In genomic region chr16:89550298-89550697, GRCm38 (mm10) we compare ENCODE assay signal across 36 mouse cellular contexts. TPM values are rescaled to one million over a fixed set of nuclear protein-coding genes. Genes with fewer than 3 reads are reported as not detected.
DNase-seq lines count a peak whose midpoint lies in the region; ATAC-seq and TF ChIP-seq lines count a peak whose summit lies in the region.
"Had no signal": no experiment of that assay in that cellular context is flagged by ENCODE, and none has a peak within 500 bp of the region (broad histone marks: within the 10 kb centered on the region; RNA-seq: fewer than 3 reads in every experiment).

No protein-coding gene starts in this region.

- H3K4me3 ChIP-seq in forebrain, embryonic 15.5 days = no peak overlapping the region
- no peak overlapping the region for H3K4me3 ChIP-seq in forebrain, embryonic 12.5 days (replicated peaks)
- no peak overlapping the region for H3K4me3 ChIP-seq in heart, postnatal 0 days (ENCODE audit: low read depth, low read length)
- no peak overlapping the region for H3K4me3 ChIP-seq in forebrain, postnatal 0 days (ENCODE audit: low read depth, low read length)
- H3K4me3 ChIP-seq: heart, embryonic 15.5 days; layer of hippocampus, adult 2 months; liver, embryonic 12.5 days; midbrain, embryonic 13.5 days had no signal

- DNase-seq in heart, postnatal 0 days (ENCODE audit: low spot score) = peak; percentile 78
- no peak for DNase-seq in heart, postnatal 25 days (ENCODE audit: low spot score)
- peak; percentile 66 for DNase-seq in brain, adult 2 months (ENCODE audit: low read depth, low spot score)
- DNase-seq in forebrain, postnatal 0 days = peak; percentile 43
- DNase-seq in cerebellum, adult 9-10 months = no peak
- DNase-seq: adrenal gland, postnatal 25 days; cerebellum, postnatal 25 days; gastrocnemius, postnatal 25 days; heart, adult 11 months; kidney, adult 2 months; kidney, postnatal 36 days; layer of hippocampus, postnatal 36 days; left cerebral cortex, postnatal 4 days; liver, postnatal 0 days; thymus, postnatal 14 days had no signal

- no peaks in the 10 kb centered on the region for H3K36me3 ChIP-seq in forebrain, embryonic 15.5 days
- no peaks in the 10 kb centered on the region for H3K36me3 ChIP-seq in forebrain, embryonic 12.5 days (replicated peaks)
- no peaks in the 10 kb centered on the region for H3K36me3 ChIP-seq in heart, postnatal 0 days (replicated peaks; ENCODE audit: control insufficient read depth, insufficient read depth, low read length)
- no peaks in the 10 kb centered on the region for H3K36me3 ChIP-seq in forebrain, postnatal 0 days (ENCODE audit: insufficient read depth)
- H3K36me3 ChIP-seq: heart, embryonic 15.5 days; liver, embryonic 12.5 days; midbrain, embryonic 13.5 days had no signal

- TF ChIP-seq CTCF in heart, postnatal 0 days (IDR thresholded peaks at IDR 0.05; ENCODE audit: low read depth) = no peak
- no peak for TF ChIP-seq CTCF in forebrain, postnatal 0 days (IDR thresholded peaks at IDR 0.05; ENCODE audit: low read depth)

- H3K27ac ChIP-seq in forebrain, embryonic 15.5 days (replicated peaks) = no peak overlapping the region
- H3K27ac ChIP-seq in forebrain, embryonic 12.5 days = no peak overlapping the region
- no peak overlapping the region for H3K27ac ChIP-seq in heart, postnatal 0 days (ENCODE audit: low read depth)
- H3K27ac ChIP-seq in forebrain, postnatal 0 days (ENCODE audit: low read depth, low read length) = no peak overlapping the region
- H3K27ac ChIP-seq: heart, embryonic 15.5 days; layer of hippocampus, adult 2 months; liver, embryonic 12.5 days; macrophage; midbrain, embryonic 13.5 days had no signal

- H3K9ac ChIP-seq in forebrain, embryonic 15.5 days (replicated peaks) = no peak overlapping the region
- no peak overlapping the region for H3K9ac ChIP-seq in forebrain, embryonic 12.5 days
- no peak overlapping the region for H3K9ac ChIP-seq in heart, postnatal 0 days (replicated peaks; ENCODE audit: low read depth, low read length)
- H3K9ac ChIP-seq in forebrain, postnatal 0 days = no peak overlapping the region
- H3K9ac ChIP-seq: heart, embryonic 15.5 days; liver, embryonic 12.5 days; liver, postnatal 0 days; midbrain, embryonic 13.5 days had no signal

- no peak for TF ChIP-seq EP300 in heart, postnatal 0 days (IDR thresholded peaks at IDR 0.05; ENCODE audit: low read depth)

- H3K4me2 ChIP-seq in forebrain, embryonic 15.5 days (replicated peaks) = no peak overlapping the region
- no peak overlapping the region for H3K4me2 ChIP-seq in forebrain, embryonic 12.5 days
- no peak overlapping the region for H3K4me2 ChIP-seq in heart, postnatal 0 days (ENCODE audit: low read depth, low read length)
- H3K4me2 ChIP-seq in forebrain, postnatal 0 days (ENCODE audit: low read depth) = no peak overlapping the region
- H3K4me2 ChIP-seq: heart, embryonic 15.5 days; liver, embryonic 12.5 days; midbrain, embryonic 13.5 days had no signal

- ATAC-seq in forebrain, embryonic 15.5 days (replicated peaks) = peak; percentile 70
- no peak for ATAC-seq in forebrain, embryonic 12.5 days (ENCODE audit: low FRiP score)
- ATAC-seq in heart, postnatal 0 days (ENCODE audit: insufficient read depth, low read depth) = peak; percentile 79
- peak; percentile 77 for ATAC-seq in forebrain, postnatal 0 days
- ATAC-seq: CD4-positive, CD25-positive, alpha-beta regulatory T cell, adult 4 months; hindbrain, embryonic 16.5 days; liver, embryonic 12.5 days; liver, postnatal 0 days; lung, postnatal 0 days; midbrain, embryonic 13.5 days had no signal

- H3K9me3 ChIP-seq in forebrain, embryonic 15.5 days = no peaks in the 10 kb centered on the region
- no peaks in the 10 kb centered on the region for H3K9me3 ChIP-seq in forebrain, embryonic 12.5 days
- no peaks in the 10 kb centered on the region for H3K9me3 ChIP-seq in heart, postnatal 0 days (replicated peaks; ENCODE audit: control insufficient read depth, low read length)
- H3K9me3 ChIP-seq in forebrain, postnatal 0 days (ENCODE audit: low read length) = no peaks in the 10 kb centered on the region
- H3K9me3 ChIP-seq: heart, embryonic 15.5 days; liver, embryonic 12.5 days; midbrain, embryonic 13.5 days had no signal

- intact Hi-C loops in heart, postnatal 25 days (cut with DNase I) = no loop called here

- no peaks in the 10 kb centered on the region for H3K27me3 ChIP-seq in forebrain, embryonic 15.5 days
- no peaks in the 10 kb centered on the region for H3K27me3 ChIP-seq in forebrain, embryonic 12.5 days
- H3K27me3 ChIP-seq in heart, postnatal 0 days (ENCODE audit: control insufficient read depth, insufficient read depth, low read length) = no peaks in the 10 kb centered on the region
- no peaks in the 10 kb centered on the region for H3K27me3 ChIP-seq in forebrain, postnatal 0 days (ENCODE audit: insufficient read depth, low read length)
- H3K27me3 ChIP-seq: heart, embryonic 15.5 days; liver, embryonic 12.5 days; midbrain, embryonic 13.5 days had no signal

- no peaks in the 10 kb centered on the region for H3K4me1 ChIP-seq in forebrain, embryonic 15.5 days
- no peaks in the 10 kb centered on the region for H3K4me1 ChIP-seq in forebrain, embryonic 12.5 days
- H3K4me1 ChIP-seq in heart, postnatal 0 days (ENCODE audit: control insufficient read depth, insufficient read depth) = no peaks in the 10 kb centered on the region
- no peaks in the 10 kb centered on the region for H3K4me1 ChIP-seq in forebrain, postnatal 0 days (ENCODE audit: insufficient read depth)
- H3K4me1 ChIP-seq: heart, embryonic 15.5 days; liver, embryonic 12.5 days; midbrain, embryonic 13.5 days had no signal

RNA-seq across cellular contexts. Expression of gene Krtap11-1, which starts 20.7 kb away (rescaled TPM):
- polyA plus RNA-seq in forebrain, embryonic 15.5 days (2015; fragmentation: Nextera tagmentation; extraction: Ambion mirVana) = not detected in 2 replicates
- not detected in 2 replicates for polyA plus RNA-seq in forebrain, embryonic 12.5 days (2016; fragmentation: Nextera tagmentation; extraction: Ambion mirVana)
- total RNA-seq in heart, postnatal 0 days (2014; rRNA removed; ENCODE audit: low replicate concordance) = not detected in 2 replicates
- polyA plus RNA-seq in heart, postnatal 0 days (2015; fragmentation: Nextera tagmentation; extraction: Ambion mirVana) = not detected in 2 replicates
- not detected for total RNA-seq in heart, postnatal 25 days (2021)
- total RNA-seq in forebrain, postnatal 0 days (2014; rRNA removed) = not detected in 2 replicates
- not detected in 2 replicates for polyA plus RNA-seq in forebrain, postnatal 0 days (2015; fragmentation: Nextera tagmentation; extraction: Ambion mirVana)
- total RNA-seq: adrenal gland, adult 18-20 months; adrenal gland, postnatal 25 days; gastrocnemius, postnatal 25 days; layer of hippocampus, adult 2 months; layer of hippocampus, postnatal 36 days; left cerebral cortex, postnatal 4 days; megakaryocyte-erythroid progenitor cell, adult 5-6 weeks; monocyte, adult 5-6 weeks had no signal
- polyA plus RNA-seq: CD4-positive, CD25-positive, alpha-beta regulatory T cell, adult 4 months; cerebellum, adult 2 months; embryonic facial prominence, embryonic 11.5 days; heart, embryonic 15.5 days; hindbrain, embryonic 11.5 days; hindbrain, embryonic 16.5 days; intestine, embryonic 14.5 days; kidney, adult 2 months; kidney, embryonic 16.5 days; limb, embryonic 14.5 days; liver, embryonic 12.5 days; liver, postnatal 0 days; lung, postnatal 0 days; macrophage; midbrain, embryonic 13.5 days; neural tube, embryonic 14.5 days; urinary bladder, adult 2 months had no signal

RNA-seq across cellular contexts. Expression of gene Krtap7-1, which starts 42.2 kb away (rescaled TPM):
- polyA plus RNA-seq in forebrain, embryonic 15.5 days (2015; fragmentation: Nextera tagmentation; extraction: Ambion mirVana) = not detected in 2 replicates
- not detected in 2 replicates for polyA plus RNA-seq in forebrain, embryonic 12.5 days (2016; fragmentation: Nextera tagmentation; extraction: Ambion mirVana)
- total RNA-seq in heart, postnatal 0 days (2014; rRNA removed; ENCODE audit: low replicate concordance) = not detected in 2 replicates
- not detected in 2 replicates for polyA plus RNA-seq in heart, postnatal 0 days (2015; fragmentation: Nextera tagmentation; extraction: Ambion mirVana)
- not detected for total RNA-seq in heart, postnatal 25 days (2021)
- total RNA-seq in forebrain, postnatal 0 days (2014; rRNA removed) = 1.00 and 1.2 TPM in 2 replicates
- polyA plus RNA-seq in forebrain, postnatal 0 days (2015; fragmentation: Nextera tagmentation; extraction: Ambion mirVana) = 0.27 TPM in 1 of 2 replicates, not detected in the other
- total RNA-seq: adrenal gland, adult 18-20 months; adrenal gland, postnatal 25 days; gastrocnemius, postnatal 25 days; layer of hippocampus, adult 2 months; layer of hippocampus, postnatal 36 days; left cerebral cortex, postnatal 4 days; megakaryocyte-erythroid progenitor cell, adult 5-6 weeks; monocyte, adult 5-6 weeks had no signal
- polyA plus RNA-seq: CD4-positive, CD25-positive, alpha-beta regulatory T cell, adult 4 months; cerebellum, adult 2 months; embryonic facial prominence, embryonic 11.5 days; heart, embryonic 15.5 days; hindbrain, embryonic 11.5 days; intestine, embryonic 14.5 days; kidney, adult 2 months; kidney, embryonic 16.5 days; limb, embryonic 14.5 days; liver, embryonic 12.5 days; liver, postnatal 0 days; lung, postnatal 0 days; macrophage; midbrain, embryonic 13.5 days; neural tube, embryonic 14.5 days; urinary bladder, adult 2 months had no signal

Comparison
In these comparisons a context has a peak if more than half of its experiments do, and no peak if none do; other contexts are left out.
1. DNase-seq: peak in heart, postnatal 0 days (single experiment), brain, adult 2 months (single experiment) and forebrain, postnatal 0 days (single experiment); none in heart, postnatal 25 days (single experiment) and cerebellum, adult 9-10 months (single experiment).